ENCODE assay signal across 8 mouse cellular contexts in genomic region chr12:86895703-86896409, GRCm38 (mm10). TPM values are rescaled to one million over a fixed set of nuclear protein-coding genes. Genes with fewer than 3 reads are reported as not detected.
DNase-seq lines count a peak whose midpoint lies in the region; ATAC-seq and TF ChIP-seq lines count a peak whose summit lies in the region.

No protein-coding gene starts in this region.

- no peak for TF ChIP-seq CTCF in lung, postnatal 0 days (IDR thresholded peaks at IDR 0.05)
- no peak for TF ChIP-seq CTCF in olfactory bulb, adult 2 months (IDR thresholded peaks at IDR 0.05; ENCODE audit: insufficient read depth, low read depth, low read length)

- H3K4me2 ChIP-seq in lung, postnatal 0 days (replicated peaks; ENCODE audit: low read depth, low read length) = peak overlapping the region; percentile 52
- H3K4me2 ChIP-seq in limb, embryonic 12.5 days = peak overlapping the region; percentile 65

- TF ChIP-seq POLR2A in olfactory bulb, adult 2 months (IDR thresholded peaks at IDR 0.05; ENCODE audit: insufficient read depth, low read depth, low read length) = no peak

- no peak overlapping the region for H3K4me3 ChIP-seq in lung, postnatal 0 days (ENCODE audit: low read depth, low read length)
- H3K4me3 ChIP-seq in limb, embryonic 12.5 days (replicated peaks) = peak overlapping the region; percentile 33; the same call in 1 of the 2 replicates
- H3K4me3 ChIP-seq in olfactory bulb, adult 2 months (ENCODE audit: insufficient read depth, low read depth, low read length) = no peak overlapping the region

- peak overlapping the region; percentile 94 for H3K27ac ChIP-seq in lung, postnatal 0 days (ENCODE audit: low read length)
- peak overlapping the region; percentile 99 for H3K27ac ChIP-seq in limb, embryonic 12.5 days
- peak overlapping the region; percentile 100 for H3K27ac ChIP-seq in olfactory bulb, adult 2 months (ENCODE audit: insufficient read depth, low read depth, low read length)

- H3K9me3 ChIP-seq in lung, postnatal 0 days (ENCODE audit: low read length) = no peaks in the 10 kb centered on the region
- H3K9me3 ChIP-seq in limb, embryonic 12.5 days = no peaks in the 10 kb centered on the region

- H3K36me3 ChIP-seq in lung, postnatal 0 days (ENCODE audit: insufficient read depth, low read length) = no peaks in the 10 kb centered on the region
- no peaks in the 10 kb centered on the region for H3K36me3 ChIP-seq in limb, embryonic 12.5 days

- peak; percentile 49 for DNase-seq in cerebellum, adult 11-12 months
- DNase-seq in cerebellum, postnatal 4 days (ENCODE audit: low spot score in 2 of 2) = no peak
- peak; percentile 53 for DNase-seq in lung, postnatal 0 days (ENCODE audit: low spot score)
- DNase-seq in lung, postnatal 10 days = no peak
- no peak for DNase-seq in layer of hippocampus, adult 11-12 months (ENCODE audit: low spot score)
- DNase-seq in frontal cortex, postnatal 10 days (ENCODE audit: low spot score in 2 of 2) = no peak

- peaks cover 56% of the 10 kb centered on the region for H3K4me1 ChIP-seq in lung, postnatal 0 days (ENCODE audit: insufficient read depth, low read depth, low read length)
- H3K4me1 ChIP-seq in limb, embryonic 12.5 days (replicated peaks) = peaks cover 93% of the 10 kb centered on the region
- H3K4me1 ChIP-seq in olfactory bulb, adult 2 months (ENCODE audit: control insufficient read depth, insufficient read depth, low read length) = peaks cover 61% of the 10 kb centered on the region

- WGBS in lung, postnatal 0 days = 43% methylated on average over 4 of the region's 4 CpGs
- 32% methylated on average over 4 of the region's 4 CpGs for whole genome bisulfite sequencing in limb, embryonic 12.5 days
- WGBS in olfactory bulb, adult 2 months = 20% methylated on average over 4 of the region's 4 CpGs

- H3K9ac ChIP-seq in lung, postnatal 0 days (replicated peaks; ENCODE audit: low read depth) = no peak overlapping the region
- no peak overlapping the region for H3K9ac ChIP-seq in limb, embryonic 12.5 days (replicated peaks)

- ATAC-seq in lung, postnatal 0 days = no peak
- ATAC-seq in limb, embryonic 12.5 days (ENCODE audit: insufficient number of reproducible peaks, insufficient read depth, low FRiP score, low TSS enrichment, low read depth) = no peak

- H3K27me3 ChIP-seq in lung, postnatal 0 days (replicated peaks; ENCODE audit: insufficient read depth, low read length) = no peaks in the 10 kb centered on the region
- H3K27me3 ChIP-seq in limb, embryonic 12.5 days = no peaks in the 10 kb centered on the region

- peak; percentile 37; the same call in 1 of the 2 replicates for TF ChIP-seq EP300 in lung, postnatal 0 days (IDR thresholded peaks at IDR 0.05)

RNA-seq across cellular contexts. Expression of gene Irf2bpl, which starts 11.3 kb away (rescaled TPM):
- 39.5 and 49.1 TPM in 2 replicates for polyA plus RNA-seq in lung, postnatal 0 days (2015; fragmentation: Nextera tagmentation; extraction: Ambion mirVana)
- polyA plus RNA-seq in limb, embryonic 12.5 days (2016; fragmentation: Nextera tagmentation; extraction: Ambion mirVana) = 55.7 and 57.2 TPM in 2 replicates
- not detected in 2 replicates for polyA plus RNA-seq in olfactory bulb, adult 2 months (2012; ENCODE audit: insufficient read depth, insufficient read length, low replicate concordance, missing spikeins)

RNA-seq across cellular contexts. Expression of gene Cipc, which starts 51.0 kb away (rescaled TPM):
- polyA plus RNA-seq in lung, postnatal 0 days (2015; fragmentation: Nextera tagmentation; extraction: Ambion mirVana) = 12.5 and 14.8 TPM in 2 replicates
- 30.8 and 33.1 TPM in 2 replicates for polyA plus RNA-seq in limb, embryonic 12.5 days (2016; fragmentation: Nextera tagmentation; extraction: Ambion mirVana)
- polyA plus RNA-seq in olfactory bulb, adult 2 months (2012; ENCODE audit: insufficient read depth, insufficient read length, low replicate concordance, missing spikeins) = 112 TPM in 1 of 2 replicates, not detected in the other

Comparison
In these comparisons a context has a peak if more than half of its experiments do, and no peak if none do; other contexts are left out.
1. DNase-seq: peak in cerebellum, adult 11-12 months (single experiment) and lung, postnatal 0 days (single experiment); none in cerebellum, postnatal 4 days (0 of 2), lung, postnatal 10 days (single experiment), layer of hippocampus, adult 11-12 months (single experiment) and frontal cortex, postnatal 10 days (0 of 2).
2. RNA of gene Irf2bpl, which starts 11.3 kb away (polyA plus RNA-seq): 55.7 to 57.2 TPM in limb, embryonic 12.5 days and 39.5 to 49.1 TPM in lung, postnatal 0 days; not detected in olfactory bulb, adult 2 months; every median in the first group is over 10 times any median in the second.
3. Peak in every context shown above with its lines, with median percentiles within 50 percentile points of each other: H3K27ac ChIP-seq.